Mouse (Mus musculus) cortical plate, adult 2 months (tissue): ENCODE data around the gene Frs3.

Experiments used
- CTCF ChIP-seq: fragments of 200-500 bp; IDR thresholded peaks from 2 replicates; pipeline ENCODE4 v1.5.1; 2011; ENCODE audit warnings: mild to moderate bottlenecking, control low read depth, low read length; ENCODE audit not compliant: insufficient read depth; ENCODE audit errors: extremely low read depth
- POLR2A ChIP-seq: fragments of 200-500 bp; IDR thresholded peaks from 2 replicates; pipeline ENCODE4 v1.6.1; 2011; ENCODE audit warnings: mild to moderate bottlenecking, low read length, control low read depth; ENCODE audit not compliant: insufficient read depth; ENCODE audit errors: extremely low read depth

DNA sequence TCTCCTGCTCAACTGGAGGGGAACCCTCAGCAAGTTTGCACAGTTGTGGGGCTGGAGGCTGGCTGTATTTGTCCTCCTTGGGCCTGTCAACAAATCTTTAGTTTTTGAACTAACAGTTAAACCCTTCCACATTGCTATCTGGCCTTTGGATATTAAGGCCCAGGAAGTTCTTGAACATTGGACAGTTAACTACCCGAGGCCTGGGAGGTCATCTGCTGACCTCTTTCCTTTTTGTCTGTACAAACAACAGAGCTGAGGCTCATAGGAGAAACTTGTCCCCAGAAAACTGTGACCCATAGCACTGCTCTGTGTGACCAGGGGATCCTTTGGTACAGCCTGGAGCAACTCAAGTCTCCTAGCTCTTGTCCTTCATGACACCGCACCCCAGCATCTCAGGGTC is 10.2 kb downstream of the Frs3 start:
- TF ChIP-seq CTCF (no peak), POLR2A (no peak)
